Mouse (Mus musculus): ENCODE results near the gene Tbc1d24.

Tbc1d24 gene

DNA sequence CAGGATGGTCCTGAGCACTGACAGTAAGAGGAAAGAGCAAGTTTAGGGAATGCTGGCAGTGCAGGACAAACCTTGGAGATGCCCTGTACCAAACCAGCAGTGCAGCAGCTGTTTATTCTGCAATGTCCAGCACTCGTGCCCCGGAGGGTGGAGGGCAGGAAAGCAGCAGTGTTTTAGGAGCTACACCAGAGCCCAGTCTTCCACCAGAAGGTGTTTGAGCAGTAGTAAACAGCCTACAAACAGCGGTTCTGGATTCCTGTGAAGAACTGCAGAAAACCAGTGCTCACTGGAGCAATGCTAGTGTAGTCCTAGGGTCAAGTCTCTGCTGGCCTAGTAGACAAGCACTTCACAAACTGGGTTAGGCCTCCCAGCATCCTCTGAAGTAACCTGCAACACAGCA lies 31.1 kb downstream of the Tbc1d24 start:
- DNase-seq (ENCODE audit: low spot score in 2 of 2) = no peak

GRCm38 (mm10) chr17:24173423-24173822 lies 31.9 kb downstream of the Tbc1d24 start:
- peak in 1 of 2 experiments; percentile 74 for DNase-seq (ENCODE audit: low spot score in 2 of 2)

DNA sequence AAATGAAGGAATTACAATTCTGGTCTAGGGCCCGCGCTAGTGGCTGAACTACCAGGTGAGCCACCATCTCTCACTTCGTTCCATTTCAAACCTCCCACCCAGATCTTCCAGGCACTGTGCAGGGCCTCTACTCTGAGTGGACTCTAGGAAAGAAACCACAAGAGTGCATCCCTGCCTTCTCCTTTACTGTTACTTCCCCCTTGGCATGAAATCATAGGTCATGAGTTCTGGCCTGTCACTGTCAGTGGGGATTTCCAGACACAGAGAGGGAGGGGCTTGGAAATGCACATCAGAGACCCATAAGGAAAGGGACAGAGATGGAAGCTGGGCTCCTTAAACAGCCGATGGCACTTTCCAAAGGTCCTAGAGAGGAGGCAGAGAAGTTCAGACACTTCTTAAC lies 33.6 kb downstream of the Tbc1d24 start:
- no peak for DNase-seq (ENCODE audit: low spot score in 2 of 2)

DNA sequence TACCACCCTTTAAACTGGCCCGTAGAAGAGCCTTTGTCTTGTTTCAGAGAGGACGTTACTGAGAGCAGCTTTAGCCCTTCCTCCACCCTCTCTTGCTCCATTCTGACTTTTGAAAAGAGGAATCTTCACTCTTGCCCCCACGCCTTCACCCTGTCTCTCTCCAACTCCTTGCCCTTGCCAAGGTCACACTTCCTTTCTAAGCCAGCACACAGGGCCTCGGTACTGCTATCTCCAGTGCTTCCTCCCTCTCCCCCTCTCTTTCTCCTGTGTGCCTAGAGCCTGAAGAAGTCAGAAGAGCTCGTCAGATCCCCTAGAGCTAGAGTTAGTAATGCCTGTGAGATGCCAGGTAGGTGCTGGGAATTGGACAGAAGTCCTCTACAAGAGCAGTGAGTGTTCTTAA lies 34.6 kb downstream of the Tbc1d24 start:
- no peak for DNase-seq (ENCODE audit: low spot score in 2 of 2)

DNA sequence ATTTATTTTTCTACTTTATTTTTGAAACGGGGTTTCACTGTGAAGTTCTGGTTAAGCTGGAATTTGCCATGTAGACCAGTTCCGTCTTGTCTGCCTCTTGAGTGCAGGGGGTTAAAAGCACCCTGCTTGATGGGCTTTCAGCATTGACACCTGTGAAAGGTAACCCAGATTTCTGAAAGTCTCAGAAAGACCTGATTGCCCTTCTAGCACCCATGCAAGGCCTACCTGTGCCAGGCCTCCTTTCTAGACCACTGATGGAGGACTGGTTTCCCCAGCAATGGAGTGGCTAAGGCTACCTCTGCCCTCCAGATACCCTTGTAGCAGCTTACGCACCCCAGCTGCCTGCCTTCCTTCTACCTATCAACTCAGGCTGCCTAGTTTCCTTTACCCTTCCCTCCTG lies 35.2 kb downstream of the Tbc1d24 start:
- DNase-seq (ENCODE audit: low spot score in 2 of 2) = no peak

GRCm38 (mm10) chr17:24169317-24170065 lies 35.9 kb downstream of the Tbc1d24 start, which contains the start of gene Atp6v0c:
Gene Atp6v0c (minus strand): TSS chr17:24169702.
- peak; percentile 87 to 97 for DNase-seq (ENCODE audit: low spot score in 2 of 2)

DNA sequence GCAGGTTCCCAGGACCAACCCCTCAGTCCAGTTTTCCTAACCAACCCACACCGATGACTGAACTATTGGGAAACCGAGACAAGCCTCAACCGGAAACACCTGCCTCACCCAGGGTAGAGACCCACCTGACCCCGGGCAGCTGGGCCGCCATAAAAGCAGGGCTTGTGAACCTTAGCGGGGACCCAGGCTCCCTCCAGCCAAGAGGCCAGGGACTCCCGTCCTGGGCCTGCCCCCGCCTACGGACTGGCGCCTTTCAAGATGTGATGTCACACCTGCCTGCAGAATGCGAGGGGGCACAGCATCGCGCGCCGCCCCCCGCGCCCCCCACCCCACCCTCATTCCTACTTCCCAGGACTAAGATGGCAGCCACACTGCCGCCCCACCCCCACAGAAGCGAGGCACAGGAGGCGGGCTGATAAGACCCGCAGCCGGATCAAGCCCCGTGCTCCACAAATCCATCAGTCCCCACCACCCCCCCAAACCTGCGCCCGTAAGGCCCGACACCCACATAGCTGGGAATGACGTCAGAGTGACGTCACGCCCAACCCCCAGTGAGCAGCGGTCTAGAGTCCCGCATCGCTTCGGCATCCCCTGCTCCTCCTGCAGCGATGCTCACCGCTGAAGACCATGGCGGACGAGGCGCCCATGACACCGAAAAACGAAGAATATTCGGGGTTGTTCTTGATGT lies 36.6 kb downstream of the Tbc1d24 start:
- DNase-seq (ENCODE audit: low spot score in 2 of 2) = peak in 1 of 2 experiments; percentile 74

- no peak for DNase-seq (ENCODE audit: low spot score in 2 of 2)
These were observed 37.4 kb downstream of the Tbc1d24 start for GRCm38 (mm10) chr17:24167891-24168505.

GRCm38 (mm10) chr17:24167120-24167519 lies 38.2 kb downstream of the Tbc1d24 start:
- no peak for DNase-seq (ENCODE audit: low spot score in 2 of 2)

- no peak for DNase-seq (ENCODE audit: low spot score in 2 of 2)
These were observed 40.6 kb downstream of the Tbc1d24 start for GRCm38 (mm10) chr17:24164566-24165259.

- DNase-seq (ENCODE audit: low spot score in 2 of 2) = peak; percentile 94 to 99
These were observed 42.0 kb downstream of the Tbc1d24 start, which contains the start of gene Amdhd2 for GRCm38 (mm10) chr17:24163176-24163962. Gene Amdhd2 (minus strand): TSS chr17:24163766.

DNA sequence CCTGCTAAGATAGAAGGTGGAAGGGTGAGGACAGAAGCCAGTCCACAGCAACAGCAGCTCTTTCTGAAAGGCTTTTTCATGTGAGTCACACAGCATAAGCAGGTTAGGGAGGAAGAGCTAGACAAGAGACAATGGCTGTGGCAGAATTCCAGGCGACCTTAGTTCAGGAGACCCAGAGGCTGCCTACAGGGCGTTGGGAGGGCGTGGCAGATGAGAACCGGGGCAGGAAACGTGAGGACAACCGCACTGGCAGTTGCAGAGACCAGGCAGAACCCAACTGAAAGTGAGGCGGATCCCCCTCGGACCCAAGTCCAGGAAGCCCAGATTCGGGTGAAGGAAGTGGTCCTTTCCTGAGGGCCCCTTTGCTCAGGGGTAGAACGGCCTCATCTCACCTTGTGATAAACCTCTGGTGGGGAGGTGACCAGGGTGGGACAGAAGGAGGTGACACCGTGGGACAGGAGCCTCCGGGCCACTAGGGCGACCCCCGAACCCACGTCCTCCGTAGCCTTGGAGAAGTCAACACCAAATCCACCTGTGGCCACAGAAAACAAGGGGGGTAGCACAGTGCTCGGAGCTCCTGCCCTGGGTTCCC lies 42.7 kb downstream of the Tbc1d24 start:
- DNase-seq (ENCODE audit: low spot score in 2 of 2) = no peak

DNA sequence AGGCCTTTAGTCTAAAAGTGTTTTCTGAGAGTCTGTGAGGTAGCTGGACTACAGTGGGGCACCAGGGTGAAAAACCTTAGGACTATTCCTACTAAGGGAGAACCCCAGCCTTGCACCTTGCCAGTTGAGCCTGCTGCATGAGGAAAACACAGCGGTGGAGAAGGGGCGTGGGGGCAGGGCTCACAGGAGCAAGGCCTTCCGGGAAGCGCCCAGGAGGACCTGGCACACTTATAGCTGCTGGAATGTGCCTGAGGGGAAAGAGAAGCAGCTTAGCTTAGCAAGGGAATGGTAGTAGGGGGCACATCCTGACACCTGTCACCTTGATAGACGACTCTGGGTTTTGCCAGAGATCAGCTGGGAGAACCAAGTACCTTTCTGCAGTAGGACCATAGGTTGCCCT lies 43.9 kb downstream of the Tbc1d24 start:
- DNase-seq (ENCODE audit: low spot score in 2 of 2) = no peak

- no peak for DNase-seq (ENCODE audit: low spot score in 2 of 2)
These were observed 47.8 kb downstream of the Tbc1d24 start for GRCm38 (mm10) chr17:24157526-24157925.

DNA sequence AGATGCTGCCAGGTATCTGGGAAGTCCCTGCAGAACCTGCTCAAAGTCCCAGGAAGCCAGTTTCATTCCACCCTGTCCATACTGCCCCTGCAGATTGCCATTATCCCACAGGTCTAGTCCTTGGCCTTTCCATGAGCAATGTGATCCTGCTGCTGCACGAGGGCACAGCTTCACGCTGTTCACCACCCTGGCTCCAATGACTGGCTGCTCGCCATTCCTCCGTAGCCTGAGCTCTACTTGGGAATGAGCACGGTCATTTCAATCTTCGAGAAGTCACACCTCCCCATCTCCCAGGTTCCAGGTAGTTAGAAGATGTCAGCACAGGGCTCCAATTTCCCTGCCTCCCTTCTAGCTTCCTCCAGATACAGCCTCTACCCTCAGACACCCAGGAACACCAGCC lies 48.2 kb downstream of the Tbc1d24 start:
- DNase-seq (ENCODE audit: low spot score in 2 of 2) = no peak

DNA sequence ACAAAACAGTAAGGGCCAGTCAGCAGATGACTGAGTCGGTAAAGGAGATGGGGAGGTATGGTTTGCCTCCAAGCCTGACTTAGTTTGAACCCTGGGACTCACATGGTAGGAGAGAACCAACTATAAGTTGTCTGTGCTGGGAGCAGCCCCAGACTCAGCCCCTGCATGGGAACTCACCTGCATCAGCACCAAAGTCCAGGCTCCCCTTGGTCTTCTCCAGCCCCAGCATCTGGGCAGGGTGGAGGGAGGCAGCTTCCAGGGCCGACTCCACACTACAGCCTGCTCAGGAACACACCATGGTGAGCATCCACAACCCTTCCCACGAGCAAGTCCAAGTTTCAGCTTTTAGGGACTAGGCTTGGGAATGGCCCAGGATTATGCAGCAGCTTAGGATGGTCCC lies 49.0 kb downstream of the Tbc1d24 start:
- no peak for DNase-seq (ENCODE audit: low spot score in 2 of 2)

DNA sequence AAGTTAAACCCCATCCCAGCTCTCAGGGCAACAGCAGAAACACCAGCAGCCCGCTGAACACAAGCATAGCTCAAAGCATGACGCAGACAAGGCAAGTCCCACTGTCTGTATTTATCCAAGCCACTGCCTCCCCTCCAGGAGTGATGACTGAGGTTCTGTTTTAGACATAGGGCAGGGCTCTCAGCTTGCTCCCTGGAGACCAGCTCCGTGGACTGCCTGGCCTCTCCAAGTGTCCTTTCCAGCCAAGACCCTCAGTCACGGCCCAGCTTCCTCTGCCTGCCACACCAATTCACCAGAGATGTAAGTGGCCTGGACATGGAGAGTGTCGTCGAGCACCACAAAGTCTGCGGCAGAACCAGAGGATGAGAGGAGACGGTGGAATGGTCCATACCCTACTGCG lies 49.6 kb downstream of the Tbc1d24 start:
- DNase-seq (ENCODE audit: low spot score in 2 of 2) = no peak

DNA sequence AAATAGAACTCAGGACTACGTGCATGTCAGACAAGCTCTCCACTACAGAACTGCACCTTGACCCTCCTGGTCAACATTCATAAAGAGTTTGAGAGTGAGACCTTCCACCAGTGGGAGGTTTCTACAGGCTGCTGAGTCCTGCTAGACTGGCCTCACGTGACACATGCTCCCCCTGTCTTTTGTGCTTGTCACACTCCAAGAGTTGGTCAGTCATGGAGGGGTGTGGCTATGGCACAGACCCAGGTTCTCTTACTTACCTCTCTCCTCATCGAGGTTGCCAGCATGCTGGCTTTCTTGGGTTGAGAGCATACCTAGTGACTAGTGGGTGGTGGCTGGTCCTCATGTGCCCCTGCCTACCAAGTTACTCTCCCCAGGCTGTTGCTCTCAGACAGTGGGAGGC lies 50.9 kb downstream of the Tbc1d24 start:
- no peak for DNase-seq (ENCODE audit: low spot score in 2 of 2)

- DNase-seq (ENCODE audit: low spot score in 2 of 2) = peak in 1 of 2 experiments; percentile 72
These were observed 53.3 kb downstream of the Tbc1d24 start for GRCm38 (mm10) chr17:24151890-24152563.

DNA sequence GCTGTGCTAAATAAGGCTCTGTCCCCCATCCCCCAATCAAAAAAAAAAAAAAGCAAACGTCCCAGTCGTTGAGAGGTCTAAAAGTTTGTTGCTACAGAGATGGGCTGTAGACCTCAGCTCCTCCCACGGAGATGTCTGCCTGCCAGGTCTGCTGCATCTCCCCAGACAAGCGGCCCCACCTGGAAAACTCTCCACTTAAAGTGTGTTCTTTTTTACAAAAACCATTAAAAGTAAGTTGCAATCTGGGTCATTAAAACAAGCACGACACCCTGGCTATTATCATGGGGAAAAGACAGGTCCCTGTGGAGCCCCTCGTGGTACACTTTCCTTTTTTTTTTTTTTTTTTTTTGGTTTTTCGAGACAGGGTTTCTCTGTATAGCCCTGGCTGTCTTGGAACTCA lies 54.0 kb downstream of the Tbc1d24 start:
- no peak for DNase-seq (ENCODE audit: low spot score in 2 of 2)
